Mouse (Mus musculus): ENCODE results near the gene Zfp428.

Gene Zfp428

DNA sequence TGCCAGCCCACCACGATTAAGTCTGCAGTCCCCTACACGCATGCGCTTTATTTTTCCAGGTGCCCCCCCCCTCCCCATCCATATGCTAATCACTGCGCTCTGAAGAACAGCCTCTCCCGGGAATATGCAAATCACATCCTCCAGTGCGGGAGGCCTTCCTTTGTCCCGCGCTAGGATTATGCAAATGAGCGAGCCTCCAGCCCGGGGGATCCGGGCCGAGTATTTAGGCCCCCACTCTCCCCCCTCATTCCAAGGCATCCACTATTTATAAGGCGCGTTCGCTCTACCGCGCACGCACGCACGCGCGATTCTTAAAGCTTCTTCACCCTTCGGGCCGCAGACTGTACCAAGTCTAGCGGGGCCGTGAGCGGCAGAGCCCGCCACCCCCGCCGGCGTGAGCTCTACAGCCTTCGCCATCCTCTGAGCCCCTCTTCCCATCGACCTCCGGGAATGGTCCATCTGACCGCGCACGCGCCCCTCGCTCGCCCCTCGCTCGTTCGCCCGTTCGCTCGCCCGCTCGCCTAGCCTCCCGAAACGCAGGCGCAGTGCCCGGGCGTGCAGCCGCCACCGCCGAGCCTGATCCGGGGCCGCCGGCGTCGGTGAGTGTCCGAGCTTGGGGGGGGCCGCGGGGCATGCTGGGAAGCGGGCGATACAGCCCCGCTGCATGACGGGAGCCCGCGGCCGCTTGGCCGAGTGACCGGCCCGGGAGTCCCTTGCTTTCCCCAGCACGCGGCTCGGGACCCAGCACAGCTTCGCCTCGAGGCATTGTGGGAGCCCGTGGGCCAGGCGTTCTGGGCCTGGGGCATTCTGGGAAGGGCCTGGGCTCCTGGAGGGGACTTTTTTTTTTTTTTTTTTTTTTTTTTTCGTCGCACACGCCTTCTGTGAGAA lies at the start of gene Zfp428:
Gene Zfp428 (plus strand): TSS at position 169 of the 888 bp plus-strand sequence.
- DNase-seq (ENCODE audit: low spot score in 2 of 2) = peak; percentile 57 to 59

DNA sequence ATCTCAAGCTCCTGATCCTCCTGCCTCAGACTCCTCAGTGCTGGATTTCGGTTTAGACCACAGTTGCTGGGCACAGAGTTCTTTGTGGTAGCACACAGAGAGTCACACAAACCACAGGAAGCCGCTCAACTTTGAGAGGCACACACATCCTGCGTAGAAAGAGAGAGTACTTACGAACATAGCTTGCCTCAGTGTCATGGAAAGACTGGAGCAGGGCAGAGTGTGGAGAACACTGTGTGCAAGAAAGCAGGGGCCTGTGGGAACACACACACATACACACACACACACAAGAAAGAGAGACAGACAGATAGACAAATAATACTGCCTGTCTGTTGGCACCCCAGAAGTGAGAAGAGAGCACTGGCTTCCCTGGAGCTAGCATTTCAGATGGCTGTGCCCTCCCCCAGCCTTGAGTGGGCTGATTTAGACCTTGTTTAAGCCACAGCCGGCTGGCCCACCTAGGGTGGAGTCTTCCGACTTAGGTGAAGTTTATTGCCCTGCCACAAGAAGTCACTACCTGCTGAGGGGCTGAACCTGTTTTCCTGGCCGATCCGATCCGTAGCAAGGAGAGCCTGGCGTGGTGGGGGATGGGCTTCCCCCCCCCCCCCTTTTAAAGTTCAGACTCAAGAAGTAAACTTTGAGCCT lies 49.0 kb upstream of the Zfp428 start:
- peak; percentile 85 to 86 for DNase-seq (ENCODE audit: low spot score in 2 of 2)

DNA sequence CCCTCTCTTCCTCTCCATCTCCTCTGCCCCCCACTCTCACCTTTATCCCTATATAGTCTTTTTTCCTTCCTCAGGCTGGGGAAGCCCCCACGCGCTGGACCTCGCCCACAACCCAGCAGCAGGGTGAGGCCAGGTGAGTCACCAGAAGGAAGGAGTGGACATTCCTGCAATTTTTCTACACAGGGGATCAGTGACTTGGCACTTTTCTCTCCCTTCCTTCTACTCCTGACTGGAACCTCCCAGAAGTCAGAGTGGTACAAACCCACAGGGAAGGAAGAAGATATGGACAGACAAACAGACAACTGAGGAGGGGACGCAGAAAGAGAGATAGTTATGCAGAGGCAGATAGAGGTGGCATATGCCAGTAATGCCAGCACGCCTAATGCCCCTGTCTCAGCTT lies 47.4 kb upstream of the Zfp428 start:
- DNase-seq (ENCODE audit: low spot score in 2 of 2) = no peak

DNA sequence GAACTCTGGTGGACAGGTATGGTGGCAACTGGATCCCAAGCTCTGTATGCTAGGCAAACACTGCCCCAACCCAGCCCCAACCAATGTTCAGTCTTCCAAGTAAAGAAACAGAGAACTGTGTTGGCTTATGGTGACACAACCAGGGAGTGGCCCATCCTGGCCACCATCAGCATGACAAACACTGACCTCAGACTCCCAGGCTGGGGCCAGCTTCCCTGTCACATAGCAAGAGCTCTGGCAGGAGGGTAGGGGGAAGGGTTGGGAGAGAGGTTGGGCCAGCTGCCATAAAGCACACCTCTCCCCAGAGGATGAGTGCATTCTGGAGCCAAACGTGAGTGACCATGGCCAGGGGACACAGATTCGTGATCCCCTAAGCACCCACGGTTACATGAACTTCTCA lies 47.0 kb upstream of the Zfp428 start:
- DNase-seq (ENCODE audit: low spot score in 2 of 2) = no peak

DNA sequence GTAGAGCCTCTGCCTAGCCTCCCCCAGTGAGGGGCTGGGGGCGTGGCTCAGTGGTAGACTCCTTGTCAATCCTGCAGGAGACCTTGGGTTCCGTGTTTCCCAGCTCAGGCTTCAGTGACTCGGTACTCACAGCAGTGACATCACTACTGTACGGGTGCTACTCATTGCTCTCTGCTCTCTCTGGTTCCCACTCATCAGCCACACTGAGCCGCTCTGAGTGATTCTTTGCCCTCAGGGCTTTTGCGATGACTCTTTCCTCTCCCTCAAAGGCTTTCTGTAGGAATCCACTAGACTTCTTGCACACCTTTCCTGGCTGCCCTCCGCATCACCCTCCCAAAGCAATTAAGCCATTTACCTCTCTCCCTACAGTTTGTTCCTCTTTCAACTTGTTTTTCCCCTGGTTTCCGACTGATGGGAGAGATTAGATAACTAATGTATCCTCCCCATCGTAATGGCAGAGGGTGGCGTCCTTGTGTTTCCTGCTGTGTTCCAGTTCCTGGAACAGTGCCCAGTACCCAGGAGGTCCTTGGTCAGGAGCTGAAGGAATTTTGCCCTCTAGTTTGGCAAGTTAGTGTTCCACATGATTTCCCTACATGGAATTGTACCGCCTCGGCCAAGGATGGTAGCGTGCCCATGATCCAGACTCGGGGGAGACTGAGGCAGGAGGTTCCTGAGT lies 45.3 kb upstream of the Zfp428 start:
- DNase-seq (ENCODE audit: low spot score in 2 of 2) = no peak

DNA sequence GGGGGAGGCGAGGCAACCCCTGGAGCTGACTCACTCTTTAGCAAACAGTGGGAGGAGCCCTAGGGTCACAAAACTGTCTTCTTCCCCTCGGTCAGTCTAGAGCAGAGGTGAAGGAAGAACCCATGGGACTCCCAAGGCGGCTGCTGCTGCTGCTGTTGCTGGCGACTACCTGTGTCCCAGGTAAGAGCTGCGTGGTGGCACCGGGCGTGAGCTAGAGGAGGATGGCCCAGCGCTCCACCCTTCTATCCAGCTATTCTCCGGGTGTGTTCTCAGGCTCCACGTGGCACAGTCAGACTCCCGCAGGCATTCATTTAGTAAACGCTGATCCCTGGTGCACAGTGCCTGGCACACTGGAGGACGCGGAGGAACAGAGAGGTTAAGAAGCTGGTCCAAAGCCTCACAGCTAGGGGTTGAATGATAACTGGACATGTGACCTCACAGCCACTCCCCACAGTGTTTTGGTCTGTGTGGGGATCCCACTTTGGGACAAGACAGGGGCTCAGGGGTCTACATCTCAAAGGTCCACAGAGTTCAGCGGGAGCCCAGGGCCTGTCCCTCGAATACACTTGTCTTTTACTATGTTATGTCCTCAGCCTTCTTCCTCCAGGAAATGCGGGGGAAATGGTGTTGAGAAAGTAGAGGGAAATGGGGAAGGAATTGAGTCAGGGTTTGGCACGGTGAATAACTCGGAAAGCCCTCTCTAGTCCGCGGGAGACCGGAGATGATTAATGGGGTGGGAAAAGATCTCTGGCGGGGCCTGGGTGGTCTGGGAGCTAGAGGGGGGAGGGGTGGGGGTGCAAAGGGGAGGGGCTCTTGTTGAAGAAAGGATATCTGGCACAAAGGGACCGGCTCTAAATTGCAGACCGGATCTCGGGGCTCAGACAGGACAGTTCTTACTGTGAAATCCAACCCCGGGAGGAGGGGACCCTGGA lies 44.2 kb upstream of the Zfp428 start, which contains the start of gene Plaur:
Gene Plaur (plus strand): TSS at position 97 of the 932 bp plus-strand sequence.
- peak in 1 of 2 experiments; percentile 64 for DNase-seq (ENCODE audit: low spot score in 2 of 2)

DNA sequence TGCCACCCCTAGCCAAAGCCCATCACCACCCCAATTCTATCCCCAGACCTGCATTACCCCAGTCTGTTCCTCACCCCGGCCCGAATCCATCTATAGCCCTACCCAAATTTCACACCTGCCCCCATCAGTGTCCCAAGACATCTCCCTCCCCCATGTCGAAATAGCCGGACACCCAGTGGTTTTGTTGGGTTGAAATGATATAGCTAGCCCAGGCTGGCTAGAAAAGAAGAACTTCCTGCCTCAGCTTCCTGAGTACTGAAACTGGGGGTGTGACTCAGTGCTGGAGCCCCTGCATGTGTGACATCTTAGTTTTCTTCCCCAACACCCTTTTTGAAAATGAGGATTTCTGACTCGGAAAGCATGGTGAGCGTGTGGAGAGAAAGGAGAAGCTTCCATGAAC lies 40.0 kb upstream of the Zfp428 start:
- no peak for DNase-seq (ENCODE audit: low spot score in 2 of 2)

DNA sequence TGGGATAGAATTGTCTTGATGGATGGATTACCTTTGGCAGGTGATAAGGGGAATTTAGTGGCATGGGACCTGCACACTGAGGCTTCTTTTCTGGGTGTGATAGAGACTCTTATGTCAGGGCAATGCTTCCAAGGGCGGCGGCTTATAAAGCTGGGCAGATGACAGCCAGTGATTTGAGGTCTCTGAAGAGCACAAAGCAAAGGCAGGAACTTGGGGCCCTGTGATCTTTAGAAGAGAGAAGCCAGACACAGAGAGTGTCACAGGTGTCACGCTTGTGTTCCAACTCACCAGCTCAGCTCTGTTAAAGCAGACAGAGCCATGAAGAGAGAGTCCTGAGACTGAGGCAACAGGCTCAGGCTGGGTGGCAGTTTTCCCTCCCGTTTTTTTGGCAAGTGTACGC lies 38.9 kb upstream of the Zfp428 start:
- no peak for DNase-seq (ENCODE audit: low spot score in 2 of 2)

DNA sequence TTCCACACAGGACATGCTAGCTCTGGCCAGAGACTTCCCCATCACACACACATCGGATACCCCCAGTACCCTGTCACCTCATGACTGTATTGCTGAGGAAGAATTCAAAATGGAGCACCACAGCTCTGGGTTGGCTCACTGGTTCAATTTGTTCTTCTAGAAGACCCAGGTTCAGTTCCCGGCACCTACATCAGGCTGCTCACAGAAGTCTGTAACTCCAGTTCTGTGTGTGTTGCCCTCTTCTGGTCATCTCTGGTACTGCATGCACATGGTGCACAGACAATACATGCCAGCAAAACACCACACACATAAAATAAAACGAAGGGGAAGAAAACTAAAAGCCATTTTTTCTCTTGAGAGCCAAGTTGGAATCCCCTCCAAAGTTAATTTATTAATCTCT lies 37.7 kb upstream of the Zfp428 start:
- peak in 1 of 2 experiments; percentile 66 for DNase-seq (ENCODE audit: low spot score in 2 of 2)

DNA sequence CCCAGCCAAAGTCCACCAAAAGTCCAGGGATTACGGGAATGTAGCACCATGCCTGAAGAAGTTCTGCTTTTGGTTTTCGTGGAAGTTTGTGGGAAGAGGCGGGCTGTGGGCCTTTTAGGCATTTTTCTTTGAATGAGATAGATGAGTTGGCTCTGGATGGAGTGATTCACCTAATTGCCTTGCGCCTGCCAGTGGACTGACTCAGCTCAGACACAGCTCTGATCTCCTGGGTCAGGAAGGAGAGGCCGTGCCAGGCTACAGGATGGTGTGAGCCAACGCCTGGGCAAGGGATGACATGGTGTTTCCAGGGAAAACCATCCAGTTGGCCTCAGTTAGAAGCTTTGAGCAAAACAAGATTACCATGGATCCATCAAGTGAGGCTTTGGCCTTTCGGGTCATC lies 36.5 kb upstream of the Zfp428 start:
- DNase-seq (ENCODE audit: low spot score in 2 of 2) = no peak

DNA sequence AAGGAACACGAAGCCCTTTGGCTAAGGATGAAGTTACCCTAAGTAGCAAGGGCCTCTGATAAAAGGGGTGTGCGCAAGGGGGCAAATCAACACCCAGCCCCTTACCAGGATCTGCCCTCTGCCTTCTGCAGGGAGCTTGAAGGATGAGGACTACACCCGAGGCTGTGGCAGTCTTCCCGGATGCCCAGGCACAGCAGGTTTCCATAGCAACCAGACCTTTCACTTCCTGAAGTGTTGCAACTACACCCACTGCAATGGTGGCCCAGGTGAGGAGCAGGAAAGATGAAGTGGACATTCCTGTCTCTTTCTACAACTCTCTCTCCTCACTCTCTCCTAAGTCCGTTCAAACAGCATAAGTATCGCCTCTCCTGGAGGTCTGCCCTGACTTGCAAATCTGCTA lies 34.4 kb upstream of the Zfp428 start:
- no peak for DNase-seq (ENCODE audit: low spot score in 2 of 2)

DNA sequence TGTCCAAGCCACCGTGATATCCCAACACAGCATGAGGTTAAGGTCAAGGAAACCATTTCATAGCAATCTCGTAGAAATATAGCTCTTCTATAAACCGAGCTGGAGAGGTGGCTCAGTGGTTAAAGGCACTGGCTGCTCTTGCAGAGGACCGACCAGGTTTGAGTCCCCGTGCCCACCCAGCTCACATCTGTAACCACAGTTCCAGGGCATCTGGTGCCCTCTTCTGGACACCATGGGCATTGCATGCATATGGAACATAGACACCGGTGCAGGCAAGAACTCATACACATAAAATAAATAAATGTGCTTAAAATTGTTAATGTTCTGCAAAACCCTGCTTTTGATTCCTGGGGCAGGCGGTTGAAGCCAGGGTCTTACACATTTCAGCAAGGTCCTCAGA lies 33.9 kb upstream of the Zfp428 start:
- peak; percentile 32 to 59 for DNase-seq (ENCODE audit: low spot score in 2 of 2)

DNA sequence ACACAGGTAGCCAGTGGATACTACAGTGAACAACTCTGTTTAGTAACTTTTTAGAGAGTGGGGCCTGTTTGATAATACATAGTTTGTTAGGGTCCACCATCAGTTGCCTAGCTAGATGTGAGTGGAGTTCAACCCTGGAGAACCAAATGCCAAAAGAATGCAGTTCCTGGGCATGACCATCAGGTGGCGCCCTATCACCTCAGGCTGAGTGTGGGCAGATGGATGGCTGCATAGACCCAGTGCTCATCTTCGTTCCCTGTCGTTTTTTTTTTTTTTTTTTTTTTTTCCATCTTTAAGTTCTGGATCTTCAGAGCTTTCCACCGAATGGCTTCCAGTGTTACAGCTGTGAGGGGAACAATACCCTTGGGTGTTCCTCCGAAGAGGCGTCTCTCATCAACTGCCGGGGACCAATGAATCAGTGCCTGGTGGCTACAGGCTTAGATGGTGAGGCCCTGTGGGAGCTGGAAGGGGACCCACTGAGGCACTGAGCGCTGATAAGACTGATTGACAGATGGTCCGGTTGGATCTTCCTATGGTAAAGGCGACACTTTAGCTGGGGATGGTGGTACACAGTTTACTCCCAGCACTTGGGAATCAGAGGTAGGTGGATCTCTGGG lies 32.8 kb upstream of the Zfp428 start:
- peak; percentile 43 to 69 for DNase-seq (ENCODE audit: low spot score in 2 of 2)

DNA sequence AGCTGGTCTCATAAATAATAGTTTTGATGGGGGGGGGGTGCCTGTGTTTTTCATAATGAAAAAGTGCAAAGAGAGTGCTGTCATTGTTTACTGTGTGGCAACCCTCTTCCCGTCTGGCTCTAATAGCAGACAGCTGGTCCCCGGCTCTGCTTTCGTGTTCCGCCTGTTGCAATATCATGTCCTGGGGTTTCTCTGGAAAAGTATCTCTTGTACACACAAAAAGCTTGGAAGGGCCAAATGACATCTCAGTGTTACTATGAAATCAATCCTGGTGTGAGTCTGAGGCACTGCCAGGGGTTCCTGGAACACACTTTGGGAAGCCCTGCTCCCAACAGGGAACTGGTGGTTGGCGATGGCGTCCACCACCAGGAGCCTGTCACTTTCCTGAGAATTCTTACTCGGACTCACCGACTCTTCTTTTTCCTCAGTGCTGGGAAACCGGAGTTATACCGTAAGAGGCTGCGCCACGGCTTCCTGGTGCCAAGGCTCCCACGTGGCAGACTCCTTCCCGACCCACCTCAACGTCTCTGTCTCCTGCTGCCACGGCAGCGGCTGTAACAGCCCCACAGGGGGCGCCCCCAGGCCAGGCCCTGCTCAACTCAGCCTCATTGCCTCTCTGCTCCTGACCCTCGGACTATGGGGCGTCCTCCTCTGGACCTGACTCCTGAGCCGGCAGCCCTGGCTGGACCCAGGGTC lies 31.8 kb upstream of the Zfp428 start:
- no peak for DNase-seq (ENCODE audit: low spot score in 2 of 2)

DNA sequence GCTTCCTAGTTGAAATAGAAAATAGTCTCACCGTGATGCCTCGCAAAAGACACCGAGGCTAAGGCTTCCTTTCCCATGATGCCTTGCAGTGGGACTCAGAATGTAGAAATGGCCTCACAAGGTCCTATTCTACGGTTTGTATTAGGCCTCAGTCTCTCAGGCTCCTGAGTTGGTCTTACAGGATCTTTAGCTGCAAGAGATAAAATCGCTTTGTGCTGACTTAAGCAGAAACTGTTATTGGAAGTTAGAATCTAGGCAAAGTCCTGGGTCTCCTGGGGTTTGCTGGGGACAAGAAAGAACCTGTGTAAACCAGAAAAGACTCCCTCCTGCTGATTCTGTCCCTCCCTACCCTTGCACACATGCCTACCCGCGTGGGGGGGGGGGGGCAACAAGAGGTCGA lies 30.5 kb upstream of the Zfp428 start:
- DNase-seq (ENCODE audit: low spot score in 2 of 2) = no peak

DNA sequence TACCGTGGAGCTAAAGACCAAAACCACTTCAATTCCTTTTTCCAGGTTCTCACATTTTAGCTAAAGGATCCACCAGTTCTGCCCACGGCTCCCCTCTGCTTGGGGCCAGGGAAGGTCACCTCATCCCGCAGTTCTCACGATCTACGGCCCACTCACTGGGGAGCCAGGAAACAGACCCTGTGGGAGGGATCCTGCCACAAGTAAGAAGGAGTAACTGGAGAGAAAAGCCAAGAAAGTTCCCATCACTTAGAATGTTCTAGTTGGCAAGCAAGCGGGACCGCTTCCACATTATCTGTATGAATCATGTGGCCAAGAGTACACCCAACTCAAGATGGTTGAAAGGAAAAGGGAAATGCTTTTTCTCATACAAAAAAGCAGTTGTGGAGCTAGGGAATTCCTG lies 29.9 kb upstream of the Zfp428 start:
- DNase-seq (ENCODE audit: low spot score in 2 of 2) = no peak

DNA sequence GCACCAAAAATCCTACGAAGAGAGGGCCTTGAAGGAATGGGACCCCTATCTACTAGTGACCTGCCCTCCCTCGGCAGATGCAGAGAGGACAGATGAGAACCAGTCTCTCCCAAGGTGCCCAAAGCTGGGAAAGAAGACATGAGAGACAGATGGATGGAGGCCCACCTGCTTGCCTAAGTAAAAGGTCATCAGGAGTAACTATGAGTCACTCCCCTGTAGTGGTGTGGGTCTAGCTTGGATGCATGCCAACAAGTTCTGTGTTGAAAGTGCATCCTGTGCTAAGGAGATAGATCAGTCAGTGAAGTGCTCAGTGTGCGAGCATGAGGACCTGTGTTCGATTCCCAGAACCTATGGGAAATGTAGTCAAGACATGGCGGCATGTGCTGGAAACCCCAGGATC lies 27.9 kb upstream of the Zfp428 start:
- no peak for DNase-seq (ENCODE audit: low spot score in 2 of 2)

DNA sequence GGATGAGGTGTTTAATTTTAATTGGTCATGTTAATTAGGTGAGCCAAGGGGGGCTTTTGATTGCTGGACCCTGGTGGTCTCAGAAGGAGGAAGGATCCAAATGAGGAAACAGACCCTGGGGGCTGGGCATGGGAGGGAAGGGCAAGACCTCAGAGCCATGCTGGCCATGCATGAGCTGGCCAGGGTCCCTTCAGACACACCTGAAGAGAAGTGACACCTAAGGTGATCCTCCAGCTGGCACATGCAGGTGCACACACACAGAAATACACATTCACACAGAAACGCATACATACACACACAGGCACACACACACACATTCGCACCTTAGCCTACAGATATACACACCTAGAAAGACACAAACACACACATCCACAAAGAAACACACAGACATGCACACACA lies 27.1 kb upstream of the Zfp428 start:
- DNase-seq (ENCODE audit: low spot score in 2 of 2) = no peak

DNA sequence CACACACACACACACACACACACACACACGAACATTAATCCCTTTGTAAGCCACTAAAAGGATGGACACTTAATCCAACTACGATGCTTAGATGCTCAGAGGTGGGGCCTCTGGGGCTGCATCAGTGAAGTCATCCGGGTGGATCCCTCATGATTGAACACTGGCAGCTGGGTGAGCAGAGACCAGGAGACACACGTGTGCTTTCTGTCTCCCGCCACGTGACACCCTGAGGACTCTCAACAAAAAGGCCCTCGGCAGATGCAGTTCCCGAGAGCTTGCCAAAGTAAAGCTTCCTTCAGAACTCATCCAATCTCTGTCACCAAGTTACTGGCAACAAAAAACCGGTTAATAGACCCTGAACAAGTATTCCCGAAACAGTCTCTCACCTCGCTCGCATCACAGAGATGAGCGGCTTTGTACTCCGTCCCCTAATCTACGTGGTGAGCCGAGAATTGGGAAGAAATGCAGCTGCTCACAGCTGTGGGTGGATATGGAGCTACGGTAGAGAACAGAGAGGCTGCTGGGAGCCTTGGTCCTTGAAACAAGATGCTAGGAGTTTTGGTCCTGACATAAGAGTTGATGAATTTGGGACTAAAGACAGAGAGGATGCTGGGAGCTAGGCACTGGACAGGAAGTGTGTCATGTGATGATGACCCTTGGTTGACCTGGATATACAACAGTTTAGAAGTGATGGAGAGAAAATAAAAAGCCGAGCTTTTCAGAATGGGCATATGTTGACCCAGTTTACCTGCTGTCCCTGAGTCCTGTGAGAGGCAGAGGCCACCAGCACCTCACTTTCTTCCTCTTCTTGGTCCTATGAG lies 26.5 kb upstream of the Zfp428 start:
- no peak for DNase-seq (ENCODE audit: low spot score in 2 of 2)

Data from natural killer cell, adult 2 months (primary cell).